Mouse (Mus musculus) kidney, postnatal 0 days (tissue): ENCODE measurements at regions not wholly inside any gene's neighbourhood (a gene's known extent, or its start where the extent isn't known, plus 50 kb on each side); places are given as distances from the start of the nearest gene placed in this dataset.

Experiments used
- ATAC-seq: fragments of 200-750 bp; cut with Nextera tagmentation; replicated peaks from 2 replicates; pipeline ENCODE4 v1.8.0; 2017; ENCODE audit warnings: low read depth, moderate number of reproducible peaks, moderate TSS enrichment, moderate library complexity; ENCODE audit not compliant: low FRiP score
- DNase-seq: peaks from one replicate; pipeline ENCODE4 v3.0.0-alpha.2; 2016; ENCODE audit warnings: low spot score
- H3K27ac ChIP-seq: fragments of 300-500 bp; sonication (generic); 2 replicates; pipeline ENCODE4 v1.5.1; 2014; ENCODE audit warnings: mild to moderate bottlenecking
- H3K27me3 ChIP-seq: fragments of 300-500 bp; sonication (generic); 2 replicates; pipeline ENCODE4 v1.6.1; 2014; ENCODE audit warnings: low read length, mixed read lengths; ENCODE audit not compliant: insufficient read depth
- H3K36me3 ChIP-seq: fragments of 300-500 bp; sonication (generic); 2 replicates; pipeline ENCODE4 v1.6.1; 2014; ENCODE audit warnings: low read length, mixed read lengths; ENCODE audit not compliant: insufficient read depth
- H3K4me1 ChIP-seq: fragments of 300-500 bp; sonication (generic); replicated peaks from 2 replicates; pipeline ENCODE4 v1.6.1; 2014; ENCODE audit warnings: antibody characterized with exemption, low read length, mixed read lengths; ENCODE audit not compliant: insufficient read depth
- H3K4me2 ChIP-seq: fragments of 300-500 bp; sonication (generic); 2 replicates; pipeline ENCODE4 v1.6.1; 2014; ENCODE audit warnings: mild to moderate bottlenecking, low read length, moderate library complexity, mixed read lengths
- H3K4me3 ChIP-seq: fragments of 300-500 bp; sonication (generic); replicated peaks from 2 replicates; pipeline ENCODE4 v1.5.1; 2014; ENCODE audit warnings: low read depth, low read length
- H3K9ac ChIP-seq: fragments of 300-500 bp; sonication (generic); 2 replicates; pipeline ENCODE4 v1.6.1; 2014; ENCODE audit warnings: low read depth, low read length
- H3K9me3 ChIP-seq: fragments of 300-500 bp; sonication (generic); replicated peaks from 2 replicates; pipeline ENCODE4 v1.6.1; 2016; ENCODE audit warnings: low read length, inconsistent platforms, mixed read lengths
- CTCF ChIP-seq: IDR thresholded peaks from 2 replicates; pipeline ENCODE4 v1.5.1; 2016; ENCODE audit warnings: antibody characterized with exemption, low read depth, mild to moderate bottlenecking, moderate library complexity
- WGBS: fragments of 180-500 bp; shearing (Covaris S2); extraction: QIAGEN DNeasy Blood & Tissue Kit; methylation state at CpG from one replicate; pipeline ENCODE4 v1.1.7; 2014; 5-methylcytosine and 5-hydroxymethylcytosine counted together

- no peak for DNase-seq
These were observed 69.9 kb downstream of the Atp6v1g3 start for GRCm38 (mm10) chr1:138343451-138343850.

DNA sequence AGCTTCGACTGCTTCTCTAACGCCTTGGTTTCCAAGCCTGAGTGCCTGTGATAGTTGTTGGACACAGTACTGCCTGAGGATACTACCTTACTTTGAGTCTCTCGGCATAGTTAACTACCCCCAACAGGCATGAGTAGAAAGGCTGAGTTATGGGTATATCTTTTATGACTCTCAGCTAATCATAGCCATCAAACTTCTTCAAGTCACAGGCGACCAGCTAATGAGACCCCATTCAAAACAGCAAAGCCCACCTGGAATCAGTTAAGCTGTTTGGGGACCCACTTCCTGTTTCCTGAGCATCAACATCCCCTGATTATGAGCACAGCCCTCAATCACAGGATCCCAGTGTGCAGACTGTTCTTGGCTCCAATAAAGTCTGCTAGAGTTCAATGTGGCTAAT lies 71.4 kb downstream of the Atp6v1g3 start:
- H3K27me3 ChIP-seq = no peaks in the 10 kb centered on the region
- no peak overlapping the region for H3K4me2 ChIP-seq
- no peaks in the 10 kb centered on the region for H3K9me3 ChIP-seq
- TF ChIP-seq CTCF = no peak
- H3K27ac ChIP-seq = no peak overlapping the region
- DNase-seq (no peak), ATAC-seq (no peak)
- H3K36me3 ChIP-seq = no peaks in the 10 kb centered on the region
- 83% methylated on average over 4 of the region's 4 CpGs for WGBS
- no peak overlapping the region for H3K4me3 ChIP-seq
- no peak overlapping the region for H3K9ac ChIP-seq
- no peaks in the 10 kb centered on the region for H3K4me1 ChIP-seq

More at GRCm38 (mm10) chr1:138343451-138343850, 69.9 kb downstream of the Atp6v1g3 start:
- Histone ChIP-seq H3K27ac (no peak overlapping the region), H3K4me1 (no peaks in the 10 kb centered on the region), H3K4me2 (no peak overlapping the region), H3K9me3 (no peaks in the 10 kb centered on the region), H3K4me3 (no peak overlapping the region), H3K36me3 (no peaks in the 10 kb centered on the region), H3K27me3 (no peaks in the 10 kb centered on the region), H3K9ac (no peak overlapping the region)
- 71% methylated on average over 4 of the region's 4 CpGs for WGBS
- ATAC-seq = no peak
- no peak for TF ChIP-seq CTCF

DNA sequence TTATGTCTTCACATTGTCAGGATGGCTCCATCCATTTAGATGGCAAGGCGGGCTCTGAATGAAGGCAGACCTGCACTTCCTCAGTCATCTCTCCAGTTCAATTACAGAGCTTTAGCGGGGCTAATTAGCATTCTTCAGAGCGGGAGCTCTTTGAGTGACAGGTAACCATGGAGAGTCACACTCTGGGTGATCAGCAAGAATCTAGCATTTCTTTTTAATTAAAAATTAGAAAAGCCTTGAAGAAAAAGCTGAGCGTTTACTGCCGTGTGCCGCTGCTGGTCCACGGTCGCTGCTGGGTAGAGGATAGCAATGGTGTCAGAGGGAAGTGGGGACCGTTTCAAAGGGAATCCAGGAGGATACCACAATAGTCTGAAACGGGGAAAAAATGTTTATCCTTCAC lies 72.5 kb downstream of the Atp6v1g3 start:
- ATAC-seq (no peak), DNase-seq (no peak)
- H3K27me3 ChIP-seq = no peaks in the 10 kb centered on the region
- no peak overlapping the region for H3K9ac ChIP-seq
- WGBS = 56% methylated on average over 10 of the region's 10 CpGs
- no peaks in the 10 kb centered on the region for H3K4me1 ChIP-seq
- no peak for TF ChIP-seq CTCF
- no peak overlapping the region for H3K27ac ChIP-seq
- no peak overlapping the region for H3K4me2 ChIP-seq
- no peaks in the 10 kb centered on the region for H3K36me3 ChIP-seq
- H3K9me3 ChIP-seq = no peaks in the 10 kb centered on the region
- no peak overlapping the region for H3K4me3 ChIP-seq

DNA sequence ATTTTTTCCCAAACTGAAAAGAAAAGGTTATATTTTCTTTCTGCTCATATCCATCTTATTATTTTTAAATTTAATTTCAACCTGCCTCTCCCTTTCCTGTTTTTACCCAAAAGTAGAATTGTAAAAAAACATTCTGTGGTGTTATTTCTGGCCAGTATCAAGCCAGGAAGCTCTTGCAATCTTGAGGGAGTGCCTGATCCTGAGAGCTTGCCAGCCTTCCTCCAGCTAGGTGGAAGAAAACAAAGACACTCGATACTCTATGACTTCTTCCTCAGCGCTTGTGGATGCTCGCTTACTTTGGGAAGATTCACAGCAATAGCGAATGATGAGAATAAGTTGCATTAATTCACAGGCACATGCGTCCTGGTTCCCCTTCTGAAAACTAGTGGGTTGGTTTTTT lies 73.4 kb downstream of the Atp6v1g3 start:
- no peaks in the 10 kb centered on the region for H3K27me3 ChIP-seq
- DNase-seq (no peak), ATAC-seq (no peak)
- H3K9ac ChIP-seq = no peak overlapping the region
- TF ChIP-seq CTCF = no peak
- no peaks in the 10 kb centered on the region for H3K9me3 ChIP-seq
- H3K36me3 ChIP-seq = no peaks in the 10 kb centered on the region
- H3K4me3 ChIP-seq = no peak overlapping the region
- WGBS = 61% methylated on average over 5 of the region's 5 CpGs
- no peak overlapping the region for H3K4me2 ChIP-seq
- H3K27ac ChIP-seq = no peak overlapping the region
- H3K4me1 ChIP-seq = no peaks in the 10 kb centered on the region

DNA sequence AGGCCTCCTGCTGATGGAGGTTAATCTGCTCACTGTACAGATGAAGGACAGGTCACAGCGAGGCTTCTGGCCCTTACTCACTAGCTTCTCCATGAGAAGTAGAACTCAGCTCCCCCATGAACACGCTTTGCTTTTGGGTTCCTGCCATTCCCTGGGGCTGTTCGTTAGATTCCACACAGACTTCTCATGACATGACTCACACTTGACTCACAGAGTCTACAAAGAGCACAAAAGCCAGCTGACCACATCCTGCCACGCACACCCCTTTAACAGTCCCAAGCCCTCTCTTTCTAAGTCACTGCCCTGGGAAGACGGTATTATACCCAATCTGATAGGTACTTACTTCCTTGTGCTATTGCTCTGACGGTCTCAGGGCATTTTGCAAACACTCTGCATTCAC lies 74.9 kb downstream of the Atp6v1g3 start:
- Histone ChIP-seq H3K9me3 (no peaks in the 10 kb centered on the region), H3K36me3 (no peaks in the 10 kb centered on the region), H3K4me3 (no peak overlapping the region), H3K9ac (no peak overlapping the region), H3K4me1 (no peaks in the 10 kb centered on the region), H3K4me2 (no peak overlapping the region), H3K27ac (no peak overlapping the region), H3K27me3 (no peaks in the 10 kb centered on the region)
- no peak for ATAC-seq
- TF ChIP-seq CTCF = no peak
- 59% methylated on average over 6 of the region's 6 CpGs for WGBS
- DNase-seq = no peak

- TF ChIP-seq CTCF = no peak
- no peak overlapping the region for H3K4me3 ChIP-seq
- H3K27me3 ChIP-seq = no peaks in the 10 kb centered on the region
- DNase-seq = no peak
- no peak overlapping the region for H3K9ac ChIP-seq
- H3K9me3 ChIP-seq = no peaks in the 10 kb centered on the region
- H3K27ac ChIP-seq = no peak overlapping the region
- no peak overlapping the region for H3K4me2 ChIP-seq
- no peak for ATAC-seq
- WGBS = 60% methylated on average over 2 of the region's 2 CpGs
- H3K36me3 ChIP-seq = no peaks in the 10 kb centered on the region
- H3K4me1 ChIP-seq = no peaks in the 10 kb centered on the region
These were observed 75.6 kb downstream of the Atp6v1g3 start for GRCm38 (mm10) chr1:138349099-138349498.

- 45% methylated on average over 1 of the region's 1 CpGs for WGBS
- TF ChIP-seq CTCF = no peak
- Histone ChIP-seq H3K27me3 (no peaks in the 10 kb centered on the region), H3K4me2 (no peak overlapping the region), H3K4me1 (no peaks in the 10 kb centered on the region), H3K4me3 (no peak overlapping the region), H3K36me3 (no peaks in the 10 kb centered on the region), H3K27ac (no peak overlapping the region), H3K9ac (no peak overlapping the region), H3K9me3 (no peaks in the 10 kb centered on the region)
- DNase-seq = no peak
- ATAC-seq = no peak
These were observed 82.9 kb downstream of the Atp6v1g3 start for GRCm38 (mm10) chr1:138356407-138356806.
